Mouse (Mus musculus) MEL (cell line): ENCODE data around the gene Iqsec1. TPM values are rescaled to one million over a fixed set of nuclear protein-coding genes. Genes with fewer than 3 reads are reported as not detected.
"Not testable (repeated sequence)": the region's sequence is repeated elsewhere in the genome, so short reads cannot be mapped to it uniquely, and the experiment has no call there.

Experiments
- DNase-seq: peaks from one replicate; pipeline ENCODE4 v3.0.0; 2011; ENCODE audit warnings: low read depth, low spot score
- H3K27ac ChIP-seq: 2 replicates; pipeline ENCODE4 v1.5.1; 2012; ENCODE audit warnings: low read depth, mild to moderate bottlenecking, control low read depth, low read length, moderate library complexity; ENCODE audit not compliant: control insufficient read depth
- H3K27me3 ChIP-seq, 2 experiments: fragments of 150-350 bp in 1 of 2; sonication (generic) in 1 of 2; 2 replicates each; pipeline ENCODE4 v1.6.1; 2012; ENCODE audit warnings: low read length in 2 of 2, mild to moderate bottlenecking in 2 of 2, improper control_type of control experiment in 1 of 2, moderate library complexity in 1 of 2; ENCODE audit not compliant: insufficient read depth in 2 of 2, control insufficient read depth in 1 of 2
- H3K36me3 ChIP-seq, 2 experiments: 2 replicates each; pipeline ENCODE4 v1.6.1; 2012 to 2014; ENCODE audit warnings: low read length in 2 of 2, improper control_type of control experiment in 1 of 2, inconsistent platforms in 1 of 2, mild to moderate bottlenecking in 1 of 2; ENCODE audit not compliant: insufficient read depth in 2 of 2, control insufficient read depth in 1 of 2
- H3K4me1 ChIP-seq, 2 experiments: fragments of 150-350 bp in 1 of 2; sonication (generic) in 1 of 2; 2 replicates each; pipeline ENCODE4 v1.6.1; 2012; ENCODE audit warnings: low read length in 2 of 2, improper control_type of control experiment in 1 of 2, mild to moderate bottlenecking in 1 of 2; ENCODE audit not compliant: insufficient read depth in 2 of 2, control insufficient read depth in 1 of 2
- H3K4me3 ChIP-seq, 2 experiments: fragments of 150-350 bp in 1 of 2; sonication (generic) in 1 of 2; 2 replicates each; pipeline ENCODE4 v1.5.1; 2012; ENCODE audit warnings: low read depth in 2 of 2, low read length in 2 of 2, mild to moderate bottlenecking in 2 of 2, moderate library complexity in 2 of 2, control low read depth in 1 of 2, improper control_type of control experiment in 1 of 2; ENCODE audit not compliant: control insufficient read depth in 1 of 2, insufficient read depth in 1 of 2
- H3K79me2 ChIP-seq: 2 replicates; pipeline ENCODE4 v1.6.1; 2012; ENCODE audit warnings: mild to moderate bottlenecking, low read length, moderate library complexity; ENCODE audit not compliant: control insufficient read depth, poor library complexity, insufficient read depth
- H3K9ac ChIP-seq: 2 replicates; pipeline ENCODE4 v1.6.1; 2012; ENCODE audit warnings: low read depth, mild to moderate bottlenecking, control low read depth, low read length, moderate library complexity; ENCODE audit not compliant: control insufficient read depth, poor library complexity, severe bottlenecking
- H3K9me3 ChIP-seq: fragments of 150-350 bp; sonication (generic); replicated peaks from 2 replicates; pipeline ENCODE4 v1.6.1; 2012; ENCODE audit warnings: mild to moderate bottlenecking, low read length, improper control_type of control experiment, moderate library complexity; ENCODE audit not compliant: insufficient read depth
- BHLHE40 ChIP-seq: IDR thresholded peaks from 2 replicates; pipeline ENCODE4 v1.6.1; 2012; ENCODE audit warnings: low read depth, mild to moderate bottlenecking, inconsistent platforms, low read length, improper control_type of control experiment, borderline replicate concordance
- CHD1 ChIP-seq: IDR thresholded peaks from 2 replicates; pipeline ENCODE4 v1.6.1; 2012; ENCODE audit warnings: low read depth, mild to moderate bottlenecking, inconsistent platforms, low read length, improper control_type of control experiment
- CTCF ChIP-seq, 3 experiments: IDR thresholded peaks in 2 of 3; conservative IDR thresholded peaks in 1 of 3; 2 replicates each; pipeline ENCODE4 v1.5.1; 2011 to 2012; ENCODE audit warnings: low read length in 3 of 3, low read depth in 2 of 3, mild to moderate bottlenecking in 2 of 3, improper control_type of control experiment in 1 of 3, inconsistent platforms in 1 of 3, mixed read lengths in 1 of 3, moderate library complexity in 1 of 3; ENCODE audit not compliant: control insufficient read depth in 1 of 3, insufficient read depth in 1 of 3, poor library complexity in 1 of 3, severe bottlenecking in 1 of 3
- E2F4 ChIP-seq: IDR thresholded peaks from 2 replicates; pipeline ENCODE4 v1.6.1; 2011; ENCODE audit warnings: low read depth, low read length, improper control_type of control experiment, borderline replicate concordance
- EP300 ChIP-seq, 2 experiments: IDR thresholded peaks; 2 replicates each; pipeline ENCODE4 v1.6.1; 2011; ENCODE audit warnings: improper control_type of control experiment in 2 of 2, low read length in 2 of 2, low read depth in 1 of 2, mild to moderate bottlenecking in 1 of 2
- HCFC1 ChIP-seq: IDR thresholded peaks from 2 replicates; pipeline ENCODE4 v1.6.1; 2012; ENCODE audit warnings: low read depth, mild to moderate bottlenecking, inconsistent platforms, low read length, improper control_type of control experiment, moderate library complexity
- NELFE ChIP-seq: IDR thresholded peaks from 2 replicates; pipeline ENCODE4 v1.6.1; 2011; ENCODE audit warnings: low read depth, low read length, improper control_type of control experiment
- RAD21 ChIP-seq: IDR thresholded peaks from 2 replicates; pipeline ENCODE4 v1.6.1; 2011; ENCODE audit warnings: mild to moderate bottlenecking, low read depth, low read length, improper control_type of control experiment
- SMC3 ChIP-seq: IDR thresholded peaks from 2 replicates; pipeline ENCODE4 v1.6.1; 2011; ENCODE audit warnings: low read depth, low read length, improper control_type of control experiment
- UBTF ChIP-seq: IDR thresholded peaks from 2 replicates; pipeline ENCODE4 v1.6.1; 2012; ENCODE audit warnings: low read depth, mild to moderate bottlenecking, inconsistent platforms, low read length, improper control_type of control experiment, moderate library complexity, borderline replicate concordance; ENCODE audit not compliant: insufficient read depth
- USF2 ChIP-seq, 2 experiments: IDR thresholded peaks; 2 replicates each; pipeline ENCODE4 v1.6.1; 2011 to 2012; ENCODE audit warnings: improper control_type of control experiment in 2 of 2, low read length in 2 of 2, borderline replicate concordance in 1 of 2, inconsistent platforms in 1 of 2, low read depth in 1 of 2, mild to moderate bottlenecking in 1 of 2; ENCODE audit not compliant: insufficient read depth in 1 of 2
- polyA plus RNA-seq, 2 experiments: library from polyadenylated mRNA; stranded (reverse) in 1 of 2; unstranded in 1 of 2; fragments of >175 nt in 1 of 2; fragments of >200 nt in 1 of 2; gene quantifications; 2 replicates each; pipeline versions ENCODE4 v1.2.1 to v1.2.4; 2012; ENCODE audit warnings: low replicate concordance in 2 of 2, low read depth in 1 of 2; ENCODE audit not compliant: insufficient read length in 2 of 2, insufficient read depth in 1 of 2, missing spikeins in 1 of 2
- total RNA-seq: library from RNA; depleted of rRNA; stranded (reverse); fragments of 300-350 nt; gene quantifications from 2 replicates; pipeline ENCODE4 v1.2.3, GENCODE M21; 2012

Gene Iqsec1
- total and polyA plus RNA-seq, 3 experiments, result 14.8 to 73.4 (median 30.8) TPM

- no peak overlapping the region for H3K9ac ChIP-seq
- no peaks in the 10 kb centered on the region for H3K27me3 ChIP-seq
- no peak for TF ChIP-seq HCFC1
- TF ChIP-seq BHLHE40, result no peak
- TF ChIP-seq EP300 (IDR thresholded peaks at IDR 0.05; ENCODE audit: low read depth in 1 of 2, low read length in 2 of 2), result no peak
- no peak for TF ChIP-seq UBTF
- H3K4me3 ChIP-seq, result no peak overlapping the region
- no peak for DNase-seq
- no peak overlapping the region for H3K27ac ChIP-seq
- peaks cover 0 to 1% of the 10 kb centered on the region in 2 experiments; a peak in 1 of 4 replicates for H3K4me1 ChIP-seq
- H3K9me3 ChIP-seq, result no peaks in the 10 kb centered on the region
- H3K79me2 ChIP-seq, result no peaks in the 10 kb centered on the region
- peaks cover under 1 to 36% of the 10 kb centered on the region in 2 experiments; a peak in 3 of 4 replicates for H3K36me3 ChIP-seq
These were observed 353.4 kb downstream of the Iqsec1 start for GRCm38 (mm10) chr6:90635081-90635480.

- H3K27ac ChIP-seq, H3K79me2 ChIP-seq: not testable (repeated sequence)
- Histone ChIP-seq H3K36me3 (peaks cover 21 to 24% of the 10 kb centered on the region in 2 experiments), H3K4me1 (peaks cover 12 to 25% of the 10 kb centered on the region in 2 experiments; a peak in 3 of 4 replicates)
- TF ChIP-seq CTCF (IDR thresholded peaks at IDR 0.05 in 2 of 3, conservative IDR thresholded peaks at IDR 0.05 in 1 of 3; ENCODE audit: control insufficient read depth in 1 of 3, insufficient read depth in 1 of 3, low read depth in 2 of 3, low read length in 3 of 3, poor library complexity in 1 of 3, severe bottlenecking in 1 of 3) (peak; percentile 9 to 54 (median 25); a peak in 3 of 6 replicates), SMC3 (peak; percentile 53), RAD21 (peak; percentile 37)
- TF ChIP-seq, all 39 proteins: peak for 3; not testable (repeated sequence) for 36
- peak; percentile 56 for DNase-seq
- not testable (repeated sequence) for H3K4me3 ChIP-seq, H3K9ac ChIP-seq, H3K27me3 ChIP-seq, H3K9me3 ChIP-seq
These were observed 356.0 kb downstream of the Iqsec1 start for GRCm38 (mm10) chr6:90632526-90632925.

DNA sequence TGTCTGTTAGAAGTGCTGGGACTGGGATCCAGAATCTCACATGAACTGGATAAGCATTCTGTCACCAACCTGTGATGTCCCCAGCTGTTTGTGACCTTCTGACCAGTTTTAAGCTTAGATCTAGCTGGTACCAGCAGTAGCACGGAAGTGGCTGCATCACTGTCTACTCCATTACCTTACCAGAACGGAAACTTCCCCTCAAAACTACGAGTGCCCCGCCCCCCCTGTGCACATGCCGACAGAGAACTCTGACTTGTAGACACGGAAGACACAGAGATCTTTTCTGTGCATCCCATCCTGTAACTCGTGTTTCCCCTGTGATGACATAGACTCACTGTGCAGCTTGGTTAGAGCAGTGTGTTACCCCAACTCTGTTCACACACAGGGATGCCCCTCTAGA is 358.1 kb downstream of the Iqsec1 start:
- no peak for DNase-seq
- Histone ChIP-seq H3K9me3 (no peaks in the 10 kb centered on the region), H3K4me3 (no peak overlapping the region), H3K27ac (no peak overlapping the region), H3K79me2 (no peaks in the 10 kb centered on the region), H3K36me3 (peaks cover 19 to 22% of the 10 kb centered on the region in 2 experiments), H3K9ac (no peak overlapping the region), H3K27me3 (no peaks in the 10 kb centered on the region), H3K4me1 (peaks cover 12 to 31% of the 10 kb centered on the region in 2 experiments; a peak in 3 of 4 replicates)
- no peak for TF ChIP-seq CHD1
- TF ChIP-seq NELFE, result no peak
- no peak for TF ChIP-seq USF2 (IDR thresholded peaks at IDR 0.05; ENCODE audit: borderline replicate concordance in 1 of 2, insufficient read depth in 1 of 2, low read depth in 1 of 2, low read length in 2 of 2)
- TF ChIP-seq UBTF, result no peak
- no peak for TF ChIP-seq CTCF (IDR thresholded peaks at IDR 0.05 in 2 of 3, conservative IDR thresholded peaks at IDR 0.05 in 1 of 3; ENCODE audit: control insufficient read depth in 1 of 3, insufficient read depth in 1 of 3, low read depth in 2 of 3, low read length in 3 of 3, poor library complexity in 1 of 3, severe bottlenecking in 1 of 3)
- no peak for TF ChIP-seq E2F4
